Mouse (Mus musculus): ENCODE data around the gene Gm6993. TPM values are rescaled to one million over a fixed set of nuclear protein-coding genes. Genes with fewer than 3 reads are reported as not detected.

Gm6993 gene
- polyA plus RNA-seq, 1 experiment from 2014 or later = not detected

GRCm38 (mm10) chr12:31218774-31219173, 21.8 kb upstream of the Gm6993 start:
- no peaks in the 10 kb centered on the region for H3K27me3 ChIP-seq (replicated peaks)
- H3K36me3 ChIP-seq = no peaks in the 10 kb centered on the region
- peaks cover 19% of the 10 kb centered on the region for H3K4me1 ChIP-seq (replicated peaks)
- no peak overlapping the region for H3K9ac ChIP-seq
- H3K4me3 ChIP-seq = no peak overlapping the region
- WGBS = 54% methylated on average over 3 of the region's 3 CpGs
- H3K27ac ChIP-seq (ENCODE audit: poor library complexity, severe bottlenecking) = no peak overlapping the region
- ATAC-seq (ENCODE audit: insufficient number of reproducible peaks, low FRiP score) = no peak
- H3K4me2 ChIP-seq = no peak overlapping the region
- no peaks in the 10 kb centered on the region for H3K9me3 ChIP-seq (replicated peaks)

- Histone ChIP-seq H3K9ac (no peak overlapping the region), H3K27ac (ENCODE audit: poor library complexity, severe bottlenecking) (no peak overlapping the region), H3K4me1 (replicated peaks) (peaks cover 19% of the 10 kb centered on the region), H3K9me3 (replicated peaks) (no peaks in the 10 kb centered on the region), H3K4me2 (no peak overlapping the region), H3K27me3 (replicated peaks) (no peaks in the 10 kb centered on the region), H3K4me3 (no peak overlapping the region), H3K36me3 (no peaks in the 10 kb centered on the region)
- no peak for ATAC-seq (ENCODE audit: insufficient number of reproducible peaks, low FRiP score)
- WGBS = 39% methylated on average over 6 of the region's 6 CpGs
These were observed 19.0 kb upstream of the Gm6993 start for GRCm38 (mm10) chr12:31221522-31221921.

GRCm38 (mm10) chr12:31222282-31222681, 18.3 kb upstream of the Gm6993 start:
- Histone ChIP-seq H3K4me2 (no peak overlapping the region), H3K27ac (ENCODE audit: poor library complexity, severe bottlenecking) (no peak overlapping the region), H3K4me3 (no peak overlapping the region), H3K4me1 (replicated peaks) (peaks cover 19% of the 10 kb centered on the region), H3K9me3 (replicated peaks) (no peaks in the 10 kb centered on the region), H3K9ac (no peak overlapping the region), H3K27me3 (replicated peaks) (no peaks in the 10 kb centered on the region), H3K36me3 (no peaks in the 10 kb centered on the region)
- no peak for ATAC-seq (ENCODE audit: insufficient number of reproducible peaks, low FRiP score)
- 29% methylated on average over 2 of the region's 2 CpGs for WGBS

GRCm38 (mm10) chr12:31222741-31223140, 17.8 kb upstream of the Gm6993 start:
- WGBS = 31% methylated on average over 3 of the region's 3 CpGs
- H3K27me3 ChIP-seq (replicated peaks) = no peaks in the 10 kb centered on the region
- no peak overlapping the region for H3K4me3 ChIP-seq
- no peak overlapping the region for H3K4me2 ChIP-seq
- no peak overlapping the region for H3K27ac ChIP-seq (ENCODE audit: poor library complexity, severe bottlenecking)
- no peaks in the 10 kb centered on the region for H3K36me3 ChIP-seq
- H3K9me3 ChIP-seq (replicated peaks) = no peaks in the 10 kb centered on the region
- no peak for ATAC-seq (ENCODE audit: insufficient number of reproducible peaks, low FRiP score)
- no peak overlapping the region for H3K9ac ChIP-seq
- peaks cover 18% of the 10 kb centered on the region for H3K4me1 ChIP-seq (replicated peaks)

- Histone ChIP-seq H3K36me3 (no peaks in the 10 kb centered on the region), H3K4me2 (no peak overlapping the region), H3K4me1 (replicated peaks) (peaks cover 27% of the 10 kb centered on the region)
These were observed 15.1 kb upstream of the Gm6993 start for GRCm38 (mm10) chr12:31225451-31225850.

GRCm38 (mm10) chr12:31227167-31227566, 13.4 kb upstream of the Gm6993 start:
- H3K9me3 ChIP-seq (replicated peaks) = no peaks in the 10 kb centered on the region
- H3K36me3 ChIP-seq = no peaks in the 10 kb centered on the region
- H3K27ac ChIP-seq (ENCODE audit: poor library complexity, severe bottlenecking) = no peak overlapping the region
- H3K4me2 ChIP-seq = no peak overlapping the region
- H3K9ac ChIP-seq = no peak overlapping the region
- no peak overlapping the region for H3K4me3 ChIP-seq
- no peak for ATAC-seq (ENCODE audit: insufficient number of reproducible peaks, low FRiP score)
- H3K4me1 ChIP-seq (replicated peaks) = peaks cover 24% of the 10 kb centered on the region
- WGBS = 80% methylated on average over 3 of the region's 3 CpGs
- H3K27me3 ChIP-seq (replicated peaks) = no peaks in the 10 kb centered on the region

More at GRCm38 (mm10) chr12:31225451-31225850, 15.1 kb upstream of the Gm6993 start:
- Histone ChIP-seq H3K27ac (ENCODE audit: poor library complexity, severe bottlenecking) (no peak overlapping the region), H3K4me3 (no peak overlapping the region), H3K27me3 (replicated peaks) (no peaks in the 10 kb centered on the region), H3K9ac (no peak overlapping the region), H3K9me3 (replicated peaks) (no peaks in the 10 kb centered on the region)
- WGBS = 49% methylated on average over 8 of the region's 8 CpGs
- ATAC-seq (ENCODE audit: insufficient number of reproducible peaks, low FRiP score) = no peak

GRCm38 (mm10) chr12:31228878-31229277, 11.7 kb upstream of the Gm6993 start:
- H3K27me3 ChIP-seq (replicated peaks) = no peaks in the 10 kb centered on the region
- H3K36me3 ChIP-seq = no peaks in the 10 kb centered on the region
- H3K9me3 ChIP-seq (replicated peaks) = no peaks in the 10 kb centered on the region
- H3K4me1 ChIP-seq (replicated peaks) = peaks cover 25% of the 10 kb centered on the region
- no peak overlapping the region for H3K4me3 ChIP-seq
- 31% methylated on average over 7 of the region's 7 CpGs for WGBS
- H3K4me2 ChIP-seq = no peak overlapping the region
- H3K27ac ChIP-seq (ENCODE audit: poor library complexity, severe bottlenecking) = peak overlapping the region; percentile 60
- H3K9ac ChIP-seq = no peak overlapping the region
- no peak for ATAC-seq (ENCODE audit: insufficient number of reproducible peaks, low FRiP score)

- Histone ChIP-seq H3K4me2 (no peak overlapping the region), H3K9ac (no peak overlapping the region), H3K4me3 (no peak overlapping the region), H3K27ac (ENCODE audit: poor library complexity, severe bottlenecking) (no peak overlapping the region), H3K9me3 (replicated peaks) (no peaks in the 10 kb centered on the region), H3K27me3 (replicated peaks) (no peaks in the 10 kb centered on the region), H3K4me1 (replicated peaks) (peaks cover 38% of the 10 kb centered on the region), H3K36me3 (no peaks in the 10 kb centered on the region)
- no peak for ATAC-seq (ENCODE audit: insufficient number of reproducible peaks, low FRiP score)
- 83% methylated on average over 1 of the region's 1 CpGs for WGBS
These were observed 7.9 kb upstream of the Gm6993 start for GRCm38 (mm10) chr12:31232635-31233034.

GRCm38 (mm10) chr12:31235018-31235417, 5.6 kb upstream of the Gm6993 start:
- ATAC-seq (ENCODE audit: insufficient number of reproducible peaks, low FRiP score) = no peak
- no peak overlapping the region for H3K4me2 ChIP-seq
- H3K4me3 ChIP-seq = no peak overlapping the region
- 90% methylated on average over 6 of the region's 6 CpGs for WGBS
- peaks cover 31% of the 10 kb centered on the region for H3K4me1 ChIP-seq (replicated peaks)
- no peaks in the 10 kb centered on the region for H3K36me3 ChIP-seq
- H3K27ac ChIP-seq (ENCODE audit: poor library complexity, severe bottlenecking) = no peak overlapping the region
- H3K9ac ChIP-seq = no peak overlapping the region
- no peaks in the 10 kb centered on the region for H3K27me3 ChIP-seq (replicated peaks)
- no peaks in the 10 kb centered on the region for H3K9me3 ChIP-seq (replicated peaks)

- Histone ChIP-seq H3K36me3 (no peaks in the 10 kb centered on the region), H3K27ac (ENCODE audit: poor library complexity, severe bottlenecking) (no peak overlapping the region), H3K9ac (no peak overlapping the region), H3K4me1 (replicated peaks) (peaks cover 27% of the 10 kb centered on the region), H3K9me3 (replicated peaks) (no peaks in the 10 kb centered on the region), H3K4me3 (no peak overlapping the region), H3K4me2 (no peak overlapping the region), H3K27me3 (replicated peaks) (no peaks in the 10 kb centered on the region)
- 66% methylated on average over 12 of the region's 12 CpGs for WGBS
- no peak for ATAC-seq (ENCODE audit: insufficient number of reproducible peaks, low FRiP score)
These were observed 3.5 kb upstream of the Gm6993 start for GRCm38 (mm10) chr12:31236861-31237595.

GRCm38 (mm10) chr12:31239031-31239583, 1.5 kb upstream of the Gm6993 start:
- Histone ChIP-seq H3K4me2 (no peak overlapping the region), H3K4me3 (no peak overlapping the region), H3K36me3 (no peaks in the 10 kb centered on the region), H3K27ac (ENCODE audit: poor library complexity, severe bottlenecking) (no peak overlapping the region), H3K27me3 (replicated peaks) (no peaks in the 10 kb centered on the region), H3K4me1 (replicated peaks) (peaks cover 17% of the 10 kb centered on the region), H3K9me3 (replicated peaks) (no peaks in the 10 kb centered on the region), H3K9ac (no peak overlapping the region)
- 71% methylated on average over 3 of the region's 3 CpGs for WGBS
- no peak for ATAC-seq (ENCODE audit: insufficient number of reproducible peaks, low FRiP score)

GRCm38 (mm10) chr12:31239798-31240197, 772 bp upstream of the Gm6993 start:
- 35% methylated on average over 4 of the region's 4 CpGs for WGBS

More at GRCm38 (mm10) chr12:31239798-31240197, 772 bp upstream of the Gm6993 start:
- Histone ChIP-seq H3K9ac (no peak overlapping the region), H3K36me3 (no peaks in the 10 kb centered on the region), H3K4me3 (no peak overlapping the region), H3K27ac (ENCODE audit: poor library complexity, severe bottlenecking) (no peak overlapping the region), H3K9me3 (replicated peaks) (no peaks in the 10 kb centered on the region), H3K4me2 (no peak overlapping the region), H3K4me1 (replicated peaks) (peaks cover 17% of the 10 kb centered on the region), H3K27me3 (replicated peaks) (no peaks in the 10 kb centered on the region)
- ATAC-seq (ENCODE audit: insufficient number of reproducible peaks, low FRiP score) = no peak

Measured in heart, embryonic 12.5 days (tissue).